Mouse (Mus musculus) embryonic facial prominence, embryonic 14.5 days (tissue): ENCODE data around the gene Slc6a2. TPM values are rescaled to one million over a fixed set of nuclear protein-coding genes. Genes with fewer than 3 reads are reported as not detected.
A peak's percentile ranks its signal among the peaks of the same experiment; 100 is the strongest.

Experiments
- ATAC-seq: fragments of 200-750 bp; cut with Nextera tagmentation; 2 replicates; pipeline ENCODE4 v1.8.0; 2017; ENCODE audit warnings: low read depth, moderate number of reproducible peaks, moderate TSS enrichment
- DNase-seq: peaks from one replicate; pipeline ENCODE4 v3.0.0-alpha.2; 2015; ENCODE audit warnings: low spot score
- H3K27ac ChIP-seq: fragments of 300-500 bp; sonication (generic); replicated peaks from 2 replicates; pipeline ENCODE4 v1.5.1; 2014; ENCODE audit warnings: low read depth, mild to moderate bottlenecking, low read length, moderate library complexity
- H3K27me3 ChIP-seq: fragments of 300-500 bp; sonication (generic); replicated peaks from 2 replicates; pipeline ENCODE4 v1.6.1; 2014; ENCODE audit warnings: low read length; ENCODE audit not compliant: control insufficient read depth, insufficient read depth
- H3K36me3 ChIP-seq: fragments of 300-500 bp; sonication (generic); 2 replicates; pipeline ENCODE4 v1.6.1; 2014; ENCODE audit warnings: low read length, mixed read lengths; ENCODE audit not compliant: control insufficient read depth, insufficient read depth
- H3K4me1 ChIP-seq: fragments of 300-500 bp; sonication (generic); 2 replicates; pipeline ENCODE4 v1.6.1; 2014; ENCODE audit warnings: antibody characterized with exemption, low read length; ENCODE audit not compliant: control insufficient read depth, insufficient read depth
- H3K4me2 ChIP-seq: fragments of 300-500 bp; sonication (generic); 2 replicates; pipeline ENCODE4 v1.6.1; 2014; ENCODE audit warnings: low read depth, mild to moderate bottlenecking, low read length, moderate library complexity, mixed read lengths
- H3K4me3 ChIP-seq: fragments of 300-500 bp; sonication (generic); 2 replicates; pipeline ENCODE4 v1.5.1; 2014; ENCODE audit warnings: low read depth, mild to moderate bottlenecking, low read length
- H3K9ac ChIP-seq: fragments of 300-500 bp; sonication (generic); 2 replicates; pipeline ENCODE4 v1.6.1; 2014; ENCODE audit warnings: low read depth, mild to moderate bottlenecking, low read length, moderate library complexity, mixed read lengths
- H3K9me3 ChIP-seq: fragments of 300-500 bp; sonication (generic); 2 replicates; pipeline ENCODE4 v1.6.1; 2016; ENCODE audit warnings: low read length; ENCODE audit not compliant: control insufficient read depth
- WGBS: fragments of 180-500 bp; shearing (Covaris S2); extraction: QIAGEN DNeasy Blood & Tissue Kit; methylation state at CpG from one replicate; pipeline ENCODE4 v1.1.7; 2014; 5-methylcytosine and 5-hydroxymethylcytosine counted together
- polyA plus RNA-seq: library from polyadenylated mRNA; unstranded; fragments of >200 nt; fragmentation: Nextera tagmentation; extraction: Ambion mirVana; gene quantifications from 2 replicates; pipeline ENCODE4 v1.2.1, GENCODE M21; 2014

Gene Slc6a2
- polyA plus RNA-seq, result 1.00 and 1.7 TPM in 2 replicates

DNA sequence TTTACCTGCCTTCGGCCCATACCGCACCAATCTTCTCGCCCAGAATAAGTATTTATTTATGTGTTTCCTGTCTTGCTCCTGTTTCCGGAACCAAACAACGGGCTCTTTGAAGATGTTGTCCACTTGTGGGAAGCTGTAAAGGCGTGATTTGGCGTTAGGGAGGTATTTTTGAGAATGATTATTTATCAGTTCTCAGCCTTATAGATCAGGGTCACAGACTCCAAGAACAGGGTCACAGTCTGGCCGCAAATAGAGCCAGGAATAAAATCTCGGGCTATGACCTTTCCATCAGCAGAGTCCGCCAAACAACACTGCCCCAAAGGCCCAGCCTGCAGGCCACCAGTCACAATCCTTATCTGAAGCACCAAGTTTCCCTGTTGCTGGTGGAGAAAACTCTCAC lies at the start of gene Slc6a2:
TSS of gene Slc6a2 (plus strand) at position 301 of the 400 bp plus-strand sequence.
- ATAC-seq (no peak), DNase-seq (no peak)
- peak within 1 kb of the TSS; percentile 55 for H3K9ac ChIP-seq
- H3K36me3 ChIP-seq, result no peaks in the 10 kb centered on the region
- H3K4me1 ChIP-seq, result peaks cover 6% of the 10 kb centered on the region; the same call in 1 of the 2 replicates
- no peak within 1 kb of the TSS for H3K27ac ChIP-seq
- no peaks in the 10 kb centered on the region for H3K9me3 ChIP-seq
- peak within 1 kb of the TSS; percentile 43 for H3K4me3 ChIP-seq
- peak within 1 kb of the TSS; percentile 90 for H3K4me2 ChIP-seq
- H3K27me3 ChIP-seq, result peaks cover 44% of the 10 kb centered on the region
- 63% methylated on average over 10 of the region's 10 CpGs for WGBS

- no peak overlapping the region for H3K4me2 ChIP-seq
- no peak overlapping the region for H3K9ac ChIP-seq
- DNase-seq, result no peak
- WGBS, result 84% methylated on average over 3 of the region's 3 CpGs
- no peak overlapping the region for H3K4me3 ChIP-seq
- H3K36me3 ChIP-seq, result no peaks in the 10 kb centered on the region
- H3K4me1 ChIP-seq, result 0 out of 2 replicates have a peak, but pooled peaks cover 8% of the 10 kb centered on the region
- no peaks in the 10 kb centered on the region for H3K9me3 ChIP-seq
- ATAC-seq, result no peak
- H3K27ac ChIP-seq, result no peak overlapping the region
- no peaks in the 10 kb centered on the region for H3K27me3 ChIP-seq
Observed at GRCm38 (mm10) chr8:92911477-92911876, 48.4 kb upstream of the Slc6a2 start.

- H3K4me2 ChIP-seq, result no peak overlapping the region
- no peak overlapping the region for H3K9ac ChIP-seq
- peak; percentile 85 for DNase-seq
- no peaks in the 10 kb centered on the region for H3K9me3 ChIP-seq
- no peak overlapping the region for H3K4me3 ChIP-seq
- no peaks in the 10 kb centered on the region for H3K36me3 ChIP-seq
- H3K4me1 ChIP-seq, result 0 out of 2 replicates have a peak, but pooled peaks cover 8% of the 10 kb centered on the region
- H3K27ac ChIP-seq, result peak overlapping the region; percentile 16; the same call in 1 of the 2 replicates
- no peaks in the 10 kb centered on the region for H3K27me3 ChIP-seq
- 33% methylated on average over 7 of the region's 7 CpGs for WGBS
- no peak for ATAC-seq
Observed at GRCm38 (mm10) chr8:92913396-92913795, 46.5 kb upstream of the Slc6a2 start.

DNA sequence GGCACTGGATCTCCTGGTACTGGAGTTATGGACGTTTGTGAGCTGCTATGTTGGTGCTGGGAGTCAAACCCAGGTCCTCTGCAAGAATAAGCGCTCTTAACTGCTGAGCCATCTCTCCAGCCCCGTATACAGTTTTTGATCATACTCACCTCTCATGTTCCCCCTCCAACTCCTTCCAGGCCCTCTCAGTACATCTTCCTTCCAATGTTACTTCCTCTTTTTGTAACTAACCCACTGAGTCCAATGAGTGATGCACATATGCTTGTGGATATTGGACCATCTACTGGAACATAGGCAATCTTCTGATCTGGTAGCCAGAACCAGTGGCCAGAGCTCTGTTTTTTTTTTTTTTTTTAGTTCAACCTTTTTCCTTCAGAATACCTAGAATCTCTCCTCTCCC lies 43.8 kb upstream of the Slc6a2 start:
- Histone ChIP-seq H3K4me1 (0 out of 2 replicates have a peak, but pooled peaks cover 8% of the 10 kb centered on the region), H3K27me3 (no peaks in the 10 kb centered on the region), H3K9me3 (no peaks in the 10 kb centered on the region), H3K4me3 (no peak overlapping the region), H3K9ac (no peak overlapping the region), H3K27ac (no peak overlapping the region), H3K36me3 (no peaks in the 10 kb centered on the region), H3K4me2 (no peak overlapping the region)
- ATAC-seq (no peak), DNase-seq (no peak)
- 78% methylated on average over 3 of the region's 3 CpGs for WGBS

DNA sequence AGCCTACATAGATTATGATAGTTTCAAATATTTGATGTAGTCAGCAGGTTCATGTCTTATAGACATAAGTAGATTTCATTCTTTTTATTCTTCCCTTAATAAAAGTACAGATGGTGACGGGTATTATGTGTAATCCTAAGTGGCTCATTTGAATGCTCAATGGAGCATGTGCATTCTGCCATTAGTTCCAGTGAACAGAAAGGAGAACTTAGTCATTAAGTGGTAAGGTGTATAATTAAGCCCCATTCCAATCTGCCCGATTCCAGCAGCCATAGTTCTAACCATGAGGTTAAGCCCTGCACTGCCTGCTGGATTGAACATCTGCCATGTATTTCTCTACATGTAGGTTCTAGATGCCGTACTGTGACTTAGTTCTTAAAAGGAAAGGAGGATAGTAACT lies 38.1 kb upstream of the Slc6a2 start:
- peaks cover 3% of the 10 kb centered on the region; the same call in 1 of the 2 replicates for H3K9me3 ChIP-seq
- 90% methylated on average over 3 of the region's 3 CpGs for WGBS
- no peaks in the 10 kb centered on the region for H3K36me3 ChIP-seq
- H3K27me3 ChIP-seq, result no peaks in the 10 kb centered on the region
- peaks cover 5% of the 10 kb centered on the region; the same call in 1 of the 2 replicates for H3K4me1 ChIP-seq
- no peak overlapping the region for H3K4me2 ChIP-seq
- no peak overlapping the region for H3K4me3 ChIP-seq
- H3K27ac ChIP-seq, result no peak overlapping the region
- H3K9ac ChIP-seq, result no peak overlapping the region
- ATAC-seq (peak; percentile 53; the same call in 1 of the 2 replicates), DNase-seq (peak; percentile 30)

- 63% methylated on average over 4 of the region's 4 CpGs for WGBS
- ATAC-seq, result no peak
- H3K9me3 ChIP-seq, result peaks cover 14% of the 10 kb centered on the region
Observed at GRCm38 (mm10) chr8:92928986-92929385, 30.9 kb upstream of the Slc6a2 start.

DNA sequence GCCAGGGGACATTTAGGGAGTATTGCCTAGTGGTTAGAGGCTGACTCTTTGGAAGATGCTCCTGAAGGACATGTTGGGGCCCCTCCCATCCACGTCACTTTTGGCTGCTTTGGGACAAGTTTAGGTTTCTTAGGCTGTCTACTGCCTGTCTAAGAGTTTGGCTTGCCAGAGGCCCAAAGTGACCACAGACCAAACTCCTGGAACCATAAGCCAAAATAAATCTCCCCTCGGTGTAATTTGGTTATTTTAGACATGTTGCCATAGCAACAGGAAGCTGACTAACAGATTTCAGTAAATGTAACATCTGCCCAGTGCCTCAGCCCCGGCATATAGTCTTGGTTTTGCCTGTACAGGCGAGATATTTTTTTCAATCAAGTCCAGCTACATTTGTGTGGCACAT lies 21.8 kb upstream of the Slc6a2 start:
- Histone ChIP-seq H3K36me3 (no peaks in the 10 kb centered on the region), H3K27me3 (no peaks in the 10 kb centered on the region), H3K9ac (no peak overlapping the region), H3K9me3 (no peaks in the 10 kb centered on the region), H3K4me3 (no peak overlapping the region), H3K4me2 (no peak overlapping the region), H3K4me1 (no peaks in the 10 kb centered on the region), H3K27ac (no peak overlapping the region)
- no peak for ATAC-seq
- DNase-seq, result peak; percentile 12
- 79% methylated on average over 4 of the region's 4 CpGs for WGBS

More at GRCm38 (mm10) chr8:92928986-92929385, 30.9 kb upstream of the Slc6a2 start:
- H3K4me2 ChIP-seq, result no peak overlapping the region
- H3K36me3 ChIP-seq, result no peaks in the 10 kb centered on the region
- H3K9ac ChIP-seq, result no peak overlapping the region
- no peaks in the 10 kb centered on the region for H3K4me1 ChIP-seq
- no peak overlapping the region for H3K4me3 ChIP-seq
- no peaks in the 10 kb centered on the region for H3K27me3 ChIP-seq
- peak; percentile 21 for DNase-seq
- no peak overlapping the region for H3K27ac ChIP-seq

- Histone ChIP-seq H3K4me1 (no peaks in the 10 kb centered on the region), H3K9me3 (no peaks in the 10 kb centered on the region), H3K4me3 (no peak overlapping the region), H3K27ac (no peak overlapping the region), H3K9ac (no peak overlapping the region), H3K4me2 (no peak overlapping the region), H3K27me3 (no peaks in the 10 kb centered on the region), H3K36me3 (no peaks in the 10 kb centered on the region)
- no peak for DNase-seq
- 79% methylated on average over 4 of the region's 4 CpGs for WGBS
- no peak for ATAC-seq
Observed at GRCm38 (mm10) chr8:92949071-92949470, 10.8 kb upstream of the Slc6a2 start.

DNA sequence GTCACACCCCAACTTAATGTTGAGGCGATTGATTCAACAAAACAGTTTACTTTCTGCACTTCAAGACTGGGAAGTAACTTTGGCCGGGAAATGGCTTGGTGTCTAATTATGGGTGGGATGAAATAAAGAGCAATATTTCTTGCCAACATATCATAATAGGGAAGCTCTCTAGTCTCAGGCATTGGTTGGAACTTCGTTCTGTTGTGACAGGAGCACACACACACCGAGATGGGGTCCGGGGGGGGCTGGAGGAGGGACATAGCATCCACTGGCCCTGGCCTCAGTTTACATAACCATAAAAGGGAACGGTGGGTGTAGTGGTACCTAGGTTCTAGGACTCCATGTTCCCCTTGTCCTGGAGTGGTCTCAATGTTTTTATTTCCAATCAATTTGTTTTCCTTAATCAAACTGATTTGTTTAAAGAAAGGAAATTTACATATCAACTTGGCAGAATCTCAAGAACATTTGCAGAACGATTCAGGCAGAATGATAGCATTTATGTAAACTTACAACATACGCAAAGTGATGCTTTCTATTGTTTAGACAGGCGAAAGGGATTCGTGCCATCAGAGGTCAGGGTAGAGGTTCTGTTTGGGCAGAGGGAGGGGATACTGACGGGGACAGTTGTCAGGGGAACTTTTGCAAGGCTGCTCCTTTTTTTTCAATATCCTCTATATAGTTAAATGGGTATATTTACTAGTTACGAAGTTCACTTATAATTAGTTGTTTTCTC lies 9.1 kb upstream of the Slc6a2 start:
- no peak overlapping the region for H3K27ac ChIP-seq
- H3K4me3 ChIP-seq, result no peak overlapping the region
- H3K4me1 ChIP-seq, result no peaks in the 10 kb centered on the region
- H3K4me2 ChIP-seq, result no peak overlapping the region
- H3K27me3 ChIP-seq, result no peaks in the 10 kb centered on the region
- ATAC-seq (no peak), DNase-seq (no peak)
- 76% methylated on average over 12 of the region's 12 CpGs for WGBS
- no peaks in the 10 kb centered on the region for H3K9me3 ChIP-seq
- no peaks in the 10 kb centered on the region for H3K36me3 ChIP-seq
- H3K9ac ChIP-seq, result no peak overlapping the region
